Mouse (Mus musculus) layer of hippocampus, postnatal 36 days (tissue): ENCODE data around the gene Cds2. TPM values are rescaled to one million over a fixed set of nuclear protein-coding genes. Genes with fewer than 3 reads are reported as not detected.

Source experiments
- total RNA-seq, 2 experiments: library from RNA; stranded (reverse); gene quantifications; 2 replicates each; pipeline ENCODE4 v1.2.3; 2021

Gene Cds2
- total RNA-seq, 2 experiments from 2014 or later = 255 to 262 TPM

Other genes starting within 250 kb of the Cds2 start
- gene Rassf2, start 232.9 kb upstream of the Cds2 start, total RNA-seq = 10 to 100 TPM; 37.2 to 39.4 TPM
- gene Slc23a2, start 118.0 kb upstream of the Cds2 start, total RNA-seq = 10 to 100 TPM; 94.4 to 98.1 TPM
- 10 to 100 TPM; 31.7 to 32.2 TPM for gene Tmem230, start 15.3 kb upstream of the Cds2 start, total RNA-seq
- gene Pcna, start 9.8 kb upstream of the Cds2 start, total RNA-seq = 10 to 100 TPM; 47.3 to 52.9 TPM
- gene Prokr2, start 122.3 kb downstream of the Cds2 start, total RNA-seq = 1 to 10 TPM; 2.2 to 2.4 TPM